Mouse (Mus musculus) naive thymus-derived CD4-positive, alpha-beta T cell, adult 5 months (primary cell): ENCODE measurements around the gene Elk1. TPM values are rescaled to one million over a fixed set of nuclear protein-coding genes. Genes with fewer than 3 reads are reported as not detected.

Source experiments
- polyA plus RNA-seq: library from polyadenylated mRNA; unstranded; fragments of 100-300 nt; shearing (Covaris generic); gene quantifications from one replicate; pipeline ENCODE4 v1.2.1, GENCODE M21; 2017

Elk1 gene
- 9.6 TPM for polyA plus RNA-seq

DNA sequence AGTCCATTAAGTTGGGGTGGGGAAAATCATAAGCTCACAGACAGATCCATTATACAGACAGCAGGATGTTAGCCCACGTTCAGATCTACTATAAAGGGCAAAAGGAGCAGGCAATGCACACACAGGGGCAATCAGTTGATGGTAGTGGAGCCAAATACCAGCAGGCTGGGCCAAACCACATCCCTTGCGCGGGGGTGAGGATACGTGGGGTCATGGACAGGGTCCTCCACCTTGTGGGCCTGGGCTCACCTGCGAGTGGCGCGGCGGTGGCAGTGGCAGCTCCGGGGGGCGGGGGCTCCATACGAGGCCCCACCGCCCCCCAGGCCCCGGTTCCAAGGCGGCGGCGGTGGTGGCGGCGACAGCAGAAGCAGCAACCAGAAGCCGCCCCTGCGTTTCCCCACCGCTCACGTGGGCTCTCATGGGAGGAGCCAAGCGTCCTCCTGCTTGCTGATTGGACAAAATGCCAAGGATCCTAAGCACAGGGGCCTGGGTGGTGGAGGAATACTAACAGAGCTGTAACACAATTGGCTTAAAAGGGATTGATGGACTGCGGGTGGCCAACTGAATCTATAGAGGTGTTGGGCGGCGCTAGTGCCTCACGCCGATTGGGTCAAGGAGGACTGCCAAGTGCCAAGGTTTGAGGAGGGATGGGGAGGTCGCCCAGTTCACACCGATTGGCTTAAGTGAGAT is at the start of gene Elk1:
TSS of gene Elk1 (minus strand) at position 418 of the 690 bp plus-strand sequence.

DNA sequence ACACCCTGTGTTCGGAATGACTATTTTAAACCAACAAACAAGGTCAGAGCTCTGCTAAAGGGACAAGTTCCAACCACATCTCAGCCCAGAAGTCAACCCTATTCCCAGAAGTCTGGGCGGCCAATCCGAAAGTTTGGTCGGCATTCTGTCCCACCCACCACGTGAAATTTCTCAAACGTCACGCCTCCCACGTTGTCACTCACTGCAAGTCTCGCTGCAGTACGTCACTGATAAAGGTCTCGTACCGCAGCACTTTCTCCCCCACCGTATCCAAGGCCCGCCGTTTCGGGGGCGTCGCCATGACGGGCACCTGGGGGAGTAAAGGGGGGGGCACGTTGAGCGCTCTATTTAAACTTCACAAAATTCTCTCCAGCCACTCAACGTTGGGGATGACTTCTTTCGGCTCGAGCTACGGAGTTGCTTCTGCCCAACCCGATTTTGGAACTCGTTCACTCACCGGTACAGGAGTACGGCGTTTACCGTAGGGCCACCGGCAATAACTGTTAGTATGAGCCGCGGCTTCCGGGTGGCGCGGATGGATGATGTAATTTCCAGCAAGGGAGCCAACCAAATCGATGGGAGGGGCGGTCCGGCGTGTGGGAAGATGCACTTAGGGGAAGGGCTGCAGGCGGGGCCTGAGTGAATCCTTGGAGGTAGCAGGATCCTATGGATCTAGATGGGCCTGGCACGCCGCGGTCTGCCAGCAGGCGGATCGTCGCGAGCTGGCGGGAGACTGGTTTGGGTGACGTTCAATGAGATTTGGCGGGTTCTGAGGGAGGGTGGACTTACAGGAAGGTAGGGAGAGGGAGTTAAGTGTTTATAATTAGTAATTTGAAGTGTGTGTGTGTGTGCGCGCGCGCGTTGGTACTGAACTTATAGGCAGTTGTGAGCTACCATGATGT is 11.3 kb upstream of the Elk1 start, which contains the start of gene Uxt:
TSS of gene Uxt (minus strand) at position 541 of the 902 bp plus-strand sequence.

DNA sequence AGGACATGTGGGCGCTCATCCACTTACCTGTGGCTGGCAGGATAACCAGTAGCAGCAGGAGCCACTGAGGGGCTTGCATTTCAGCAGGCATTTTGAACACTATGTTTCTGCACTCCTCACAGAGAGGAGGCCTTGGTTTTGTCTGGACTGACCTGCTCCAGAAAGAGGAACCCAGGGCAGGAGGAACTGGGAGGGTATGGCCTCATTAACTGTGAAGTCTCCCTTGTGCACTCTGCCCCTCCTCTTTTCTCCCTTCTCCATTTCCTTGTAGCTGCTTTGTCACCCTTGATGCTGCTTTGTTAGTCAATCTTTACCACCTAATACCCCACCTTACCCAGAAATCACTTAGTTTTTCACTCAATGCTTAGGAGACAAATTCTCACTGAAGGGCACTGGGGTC is 19.0 kb downstream of the Elk1 start, which contains the start of gene Cfp:
TSS of gene Cfp (minus strand) at position 192 of the 400 bp plus-strand sequence.

DNA sequence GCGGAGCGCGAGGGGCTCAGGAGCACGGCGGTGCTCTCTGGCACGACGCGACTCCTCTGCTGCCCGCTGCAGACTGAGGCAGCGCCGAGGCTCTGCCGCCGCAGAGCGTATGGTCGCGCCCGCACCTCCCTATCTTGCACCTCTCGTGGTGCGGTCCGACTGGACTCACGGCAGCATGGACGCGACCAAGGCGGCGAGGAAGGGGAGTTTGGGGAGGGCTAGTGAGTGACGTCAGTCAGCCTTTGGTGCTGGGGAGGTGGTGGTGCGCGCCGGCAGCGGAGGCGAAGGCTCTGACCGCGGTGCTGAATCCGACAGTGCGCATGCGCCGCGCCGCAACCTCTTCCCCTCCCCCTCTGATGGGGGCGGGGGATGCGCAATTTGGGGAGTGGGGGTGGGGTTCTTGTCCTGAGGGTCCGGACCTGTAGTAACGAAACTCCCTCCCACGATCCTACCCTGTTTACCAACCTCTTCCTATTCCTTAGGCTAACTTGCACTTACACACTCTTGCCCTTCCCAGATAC is 29.5 kb downstream of the Elk1 start, which contains the start of gene Syn1:
TSS of gene Syn1 (minus strand) at position 161 of the 521 bp plus-strand sequence.

Other genes starting within 250 kb of the Elk1 start
- gene Usp11, start 246.7 kb downstream of the Elk1 start, polyA plus RNA-seq: 13.0 TPM
- 162 TPM for gene Araf, start 152.8 kb downstream of the Elk1 start, polyA plus RNA-seq
- not detected for gene Timp1, start 80.4 kb downstream of the Elk1 start, polyA plus RNA-seq
- gene Syn1, start 29.6 kb downstream of the Elk1 start, polyA plus RNA-seq: 0.21 TPM
- gene Cfp, start 19.1 kb downstream of the Elk1 start, polyA plus RNA-seq: 2.7 TPM
- gene Uxt, start 11.4 kb upstream of the Elk1 start, polyA plus RNA-seq: 40.4 TPM
- gene Zfp182, start 111.7 kb upstream of the Elk1 start, polyA plus RNA-seq: 9.9 TPM
- not detected for gene Spaca5, start 117.8 kb upstream of the Elk1 start, polyA plus RNA-seq
- gene Zfp300, start 138.9 kb upstream of the Elk1 start, polyA plus RNA-seq: 1.6 TPM
- not detected for gene Ssxa1, start 165.2 kb upstream of the Elk1 start, polyA plus RNA-seq
- not detected for gene Gm21876, start 225.0 kb upstream of the Elk1 start, polyA plus RNA-seq